Mouse (Mus musculus) limb, embryonic 14.5 days (tissue): ENCODE results near the gene Crbn. TPM values are rescaled to one million over a fixed set of nuclear protein-coding genes. Genes with fewer than 3 reads are reported as not detected.

Source experiments
- ATAC-seq: fragments of 200-750 bp; cut with Nextera tagmentation; 2 replicates; pipeline ENCODE4 v1.8.0; 2017; ENCODE audit warnings: low read depth, moderate number of reproducible peaks, moderate TSS enrichment; ENCODE audit not compliant: low FRiP score
- DNase-seq: peaks from one replicate; pipeline ENCODE4 v3.0.0-alpha.2; 2015; ENCODE audit warnings: low spot score
- H3K27ac ChIP-seq: fragments of 300-500 bp; sonication (generic); replicated peaks from 2 replicates; pipeline ENCODE4 v1.5.1; 2014; ENCODE audit warnings: low read depth, mild to moderate bottlenecking, low read length, moderate library complexity, mixed read lengths
- H3K27me3 ChIP-seq: fragments of 300-500 bp; sonication (generic); 2 replicates; pipeline ENCODE4 v1.6.1; 2014; ENCODE audit warnings: low read length, mixed read lengths; ENCODE audit not compliant: control insufficient read depth, insufficient read depth
- H3K36me3 ChIP-seq: fragments of 300-500 bp; sonication (generic); 2 replicates; pipeline ENCODE4 v1.6.1; 2014; ENCODE audit warnings: mild to moderate bottlenecking, low read length, moderate library complexity, mixed read lengths; ENCODE audit not compliant: control insufficient read depth, insufficient read depth
- H3K4me1 ChIP-seq: fragments of 300-500 bp; sonication (generic); 2 replicates; pipeline ENCODE4 v1.6.1; 2014; ENCODE audit warnings: antibody characterized with exemption, low read length, mixed read lengths; ENCODE audit not compliant: control insufficient read depth, insufficient read depth
- H3K4me2 ChIP-seq: fragments of 300-500 bp; sonication (generic); replicated peaks from 2 replicates; pipeline ENCODE4 v1.6.1; 2014; ENCODE audit warnings: low read depth, mild to moderate bottlenecking, low read length, moderate library complexity; ENCODE audit not compliant: severe bottlenecking
- H3K4me3 ChIP-seq: fragments of 300-500 bp; sonication (generic); replicated peaks from 2 replicates; pipeline ENCODE4 v1.5.1; 2014; ENCODE audit warnings: low read length
- H3K9ac ChIP-seq: fragments of 300-500 bp; sonication (generic); 2 replicates; pipeline ENCODE4 v1.6.1; 2014; ENCODE audit warnings: mild to moderate bottlenecking, low read depth, low read length, moderate library complexity; ENCODE audit not compliant: severe bottlenecking
- H3K9me3 ChIP-seq: fragments of 300-500 bp; sonication (generic); 2 replicates; pipeline ENCODE4 v1.6.1; 2016; ENCODE audit warnings: low read length; ENCODE audit not compliant: control insufficient read depth
- POLR2A ChIP-seq: fragments of 200-500 bp; IDR thresholded peaks from 2 replicates; pipeline ENCODE4 v1.8.0; 2012; ENCODE audit warnings: inconsistent platforms, mild to moderate bottlenecking, moderate library complexity, borderline replicate concordance; ENCODE audit not compliant: insufficient read depth, insufficient read length; ENCODE audit errors: extremely low read depth
- WGBS: fragments of 180-500 bp; shearing (Covaris S2); extraction: QIAGEN DNeasy Blood & Tissue Kit; methylation state at CpG from one replicate; pipeline ENCODE4 v1.1.7; 2014; 5-methylcytosine and 5-hydroxymethylcytosine counted together
- polyA plus RNA-seq, 2 experiments: library from polyadenylated mRNA; depleted of rRNA in 1 of 2; stranded (reverse) in 1 of 2; unstranded in 1 of 2; fragments of >200 nt; fragmentation: Nextera tagmentation in 1 of 2; extraction: Ambion mirVana in 1 of 2; gene quantifications; 2 replicates each; pipeline versions ENCODE4 v1.2.1 to v1.2.3; 2012 to 2014

Crbn gene
- polyA plus RNA-seq, 2 experiments, result 22.4 to 44.3 TPM

DNA sequence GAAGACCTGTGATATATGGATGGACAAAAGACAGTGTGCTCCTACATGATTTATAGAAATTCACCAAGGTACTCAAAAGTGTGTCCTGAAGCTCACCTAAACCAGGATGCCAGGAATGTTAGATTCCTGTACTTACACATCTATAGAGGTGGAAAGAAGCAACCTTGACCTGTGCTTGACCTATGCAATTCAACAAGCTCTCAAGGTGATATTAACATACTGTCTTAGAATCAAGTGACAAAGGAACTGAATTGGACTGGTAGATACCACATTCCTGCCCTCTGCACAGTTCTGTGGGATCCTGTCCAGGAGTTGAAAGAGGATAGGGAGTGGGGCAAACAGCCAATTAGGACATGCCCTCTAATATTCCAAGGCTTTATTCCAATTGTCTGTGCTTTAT lies 20.7 kb upstream of the Crbn start:
- no peak for DNase-seq
- H3K4me1 ChIP-seq, result no peaks in the 10 kb centered on the region
- ATAC-seq, result no peak
- H3K4me3 ChIP-seq, result no peak overlapping the region
- no peaks in the 10 kb centered on the region for H3K27me3 ChIP-seq
- H3K9me3 ChIP-seq, result no peaks in the 10 kb centered on the region
- TF ChIP-seq POLR2A, result no peak
- H3K36me3 ChIP-seq, result no peaks in the 10 kb centered on the region
- H3K9ac ChIP-seq, result no peak overlapping the region
- H3K4me2 ChIP-seq, result no peak overlapping the region
- no peak overlapping the region for H3K27ac ChIP-seq

DNA sequence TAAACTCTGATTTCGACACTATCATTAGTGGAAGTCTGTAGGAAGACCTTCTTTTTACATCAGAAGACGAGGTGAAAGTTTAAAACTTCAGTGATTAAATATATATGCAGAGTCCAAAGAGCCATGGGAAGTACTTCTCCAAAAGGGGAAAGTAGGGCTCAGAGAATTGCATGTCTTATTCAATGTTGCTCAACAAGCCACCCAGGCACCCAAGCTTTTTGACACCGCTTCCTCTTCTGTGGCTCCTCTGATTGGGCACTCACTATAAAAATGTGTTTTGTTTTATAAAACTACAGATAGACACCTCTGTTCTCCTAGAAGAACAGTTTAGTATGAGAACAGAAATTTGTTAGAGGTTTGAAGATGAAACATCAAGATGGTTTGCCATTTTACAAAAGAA lies 20.0 kb upstream of the Crbn start:
- no peak for TF ChIP-seq POLR2A
- H3K9ac ChIP-seq, result no peak overlapping the region
- H3K9me3 ChIP-seq, result no peaks in the 10 kb centered on the region
- DNase-seq (no peak), ATAC-seq (no peak)
- no peaks in the 10 kb centered on the region for H3K27me3 ChIP-seq
- no peak overlapping the region for H3K4me2 ChIP-seq
- H3K27ac ChIP-seq, result no peak overlapping the region
- no peaks in the 10 kb centered on the region for H3K36me3 ChIP-seq
- H3K4me3 ChIP-seq, result no peak overlapping the region
- no peaks in the 10 kb centered on the region for H3K4me1 ChIP-seq
- WGBS, result 62% methylated on average over 3 of the region's 3 CpGs

DNA sequence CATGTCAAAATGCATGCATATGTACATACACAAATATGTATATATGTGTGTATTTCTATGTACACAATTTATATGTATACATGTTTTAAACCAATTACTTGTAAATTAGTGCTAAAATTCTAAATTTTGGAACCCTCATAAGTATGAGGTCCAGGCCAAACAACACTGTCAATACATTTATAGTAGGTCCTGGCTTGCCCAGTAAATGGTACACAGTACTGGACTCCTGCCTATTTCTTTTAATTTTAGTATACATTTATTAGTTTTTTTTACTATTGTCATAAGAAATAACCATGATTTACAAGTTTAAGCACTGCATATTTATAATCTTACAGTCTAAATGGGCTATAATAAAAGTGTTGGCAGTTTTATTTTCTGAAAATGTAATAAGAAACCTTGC lies 19.4 kb upstream of the Crbn start:
- DNase-seq (no peak), ATAC-seq (no peak)
- Histone ChIP-seq H3K9ac (no peak overlapping the region), H3K4me2 (no peak overlapping the region), H3K4me1 (no peaks in the 10 kb centered on the region), H3K9me3 (no peaks in the 10 kb centered on the region), H3K27me3 (no peaks in the 10 kb centered on the region), H3K36me3 (no peaks in the 10 kb centered on the region), H3K27ac (no peak overlapping the region), H3K4me3 (no peak overlapping the region)
- no peak for TF ChIP-seq POLR2A

DNA sequence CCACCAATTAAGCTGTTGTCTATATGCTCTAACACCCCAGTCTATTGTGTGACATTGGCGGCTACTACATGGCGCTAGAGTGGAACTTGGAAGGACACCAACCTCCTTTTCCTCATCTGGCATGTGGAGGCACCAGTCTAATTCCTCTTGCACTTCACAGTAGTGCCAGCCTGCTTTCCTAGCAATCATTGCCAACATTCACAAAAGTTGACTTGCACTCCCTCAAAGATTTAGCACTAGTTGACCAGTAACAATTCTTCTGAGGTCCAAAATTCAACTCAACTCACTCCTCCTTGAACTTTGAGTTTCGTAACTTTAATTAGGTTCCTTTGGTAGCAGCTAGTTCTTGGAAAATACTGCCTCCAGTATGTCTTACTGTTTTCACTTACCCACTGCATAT lies 10.8 kb upstream of the Crbn start:
- H3K9ac ChIP-seq, result no peak overlapping the region
- no peaks in the 10 kb centered on the region for H3K9me3 ChIP-seq
- H3K27me3 ChIP-seq, result no peaks in the 10 kb centered on the region
- DNase-seq (no peak), ATAC-seq (no peak)
- no peak overlapping the region for H3K27ac ChIP-seq
- no peaks in the 10 kb centered on the region for H3K36me3 ChIP-seq
- H3K4me2 ChIP-seq, result no peak overlapping the region
- no peaks in the 10 kb centered on the region for H3K4me1 ChIP-seq
- H3K4me3 ChIP-seq, result no peak overlapping the region
- no peak for TF ChIP-seq POLR2A
- WGBS, result 90% methylated on average over 3 of the region's 3 CpGs

DNA sequence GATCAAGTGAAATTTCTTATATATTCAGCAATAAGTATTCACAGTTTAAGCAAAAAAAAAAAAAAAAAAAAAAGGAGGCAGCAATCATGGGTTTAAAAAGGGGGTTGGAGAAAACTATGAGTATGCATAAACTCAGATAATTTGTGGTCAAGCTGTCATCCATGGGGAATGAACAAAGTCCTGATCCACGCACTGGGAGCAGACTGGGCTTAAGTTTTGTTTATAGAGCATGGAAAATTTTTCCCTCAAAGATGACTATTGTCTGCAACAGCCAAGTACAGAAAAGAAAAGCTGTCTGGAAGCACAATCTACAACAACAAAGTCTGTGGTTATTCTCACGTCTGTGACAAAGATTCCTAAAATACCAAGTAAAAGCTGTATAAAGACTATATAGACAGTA lies 9.3 kb upstream of the Crbn start:
- Histone ChIP-seq H3K27ac (no peak overlapping the region), H3K9ac (no peak overlapping the region), H3K27me3 (no peaks in the 10 kb centered on the region), H3K4me1 (no peaks in the 10 kb centered on the region), H3K36me3 (no peaks in the 10 kb centered on the region), H3K9me3 (no peaks in the 10 kb centered on the region), H3K4me2 (no peak overlapping the region), H3K4me3 (no peak overlapping the region)
- no peak for TF ChIP-seq POLR2A
- 70% methylated on average over 2 of the region's 2 CpGs for WGBS
- ATAC-seq, result no peak
- DNase-seq, result no peak

GRCm38 (mm10) chr6:106804904-106805303 lies 5.0 kb upstream of the Crbn start:
- H3K9me3 ChIP-seq, result no peaks in the 10 kb centered on the region

More at GRCm38 (mm10) chr6:106804904-106805303, 5.0 kb upstream of the Crbn start:
- Histone ChIP-seq H3K27me3 (no peaks in the 10 kb centered on the region), H3K4me1 (no peaks in the 10 kb centered on the region), H3K4me3 (no peak overlapping the region), H3K9ac (no peak overlapping the region), H3K27ac (no peak overlapping the region), H3K36me3 (no peaks in the 10 kb centered on the region), H3K4me2 (no peak overlapping the region)
- no peak for TF ChIP-seq POLR2A
- ATAC-seq (peak; percentile 47; the same call in 1 of the 2 replicates), DNase-seq (peak; percentile 73)
- 28% methylated on average over 2 of the region's 2 CpGs for WGBS
